Mouse (Mus musculus) neural tube, embryonic 11.5 days (tissue): Measurements from ENCODE around the gene Pdxk. TPM values are rescaled to one million over a fixed set of nuclear protein-coding genes. Genes with fewer than 3 reads are reported as not detected.
A peak's percentile ranks its signal among the peaks of the same experiment; 100 is the strongest.

Source experiments
- ATAC-seq: fragments of 200-750 bp; cut with Nextera tagmentation; 2 replicates; pipeline ENCODE4 v1.8.0; 2017; ENCODE audit warnings: moderate number of reproducible peaks, mild to moderate bottlenecking, moderate TSS enrichment, moderate library complexity; ENCODE audit not compliant: insufficient read depth, low FRiP score, low TSS enrichment
- DNase-seq: peaks from one replicate; pipeline ENCODE4 v3.0.0-alpha.2; 2015; ENCODE audit warnings: low spot score
- H3K27ac ChIP-seq: fragments of 300-500 bp; sonication (generic); 2 replicates; pipeline ENCODE4 v1.5.1; 2014; ENCODE audit warnings: low read depth, mild to moderate bottlenecking, low read length
- H3K27me3 ChIP-seq: fragments of 300-500 bp; sonication (generic); 2 replicates; pipeline ENCODE4 v1.6.1; 2014; ENCODE audit warnings: mild to moderate bottlenecking, low read length, mixed read lengths; ENCODE audit not compliant: control insufficient read depth, insufficient read depth
- H3K36me3 ChIP-seq: fragments of 300-500 bp; sonication (generic); 2 replicates; pipeline ENCODE4 v1.6.1; 2014; ENCODE audit warnings: mild to moderate bottlenecking, low read length, moderate library complexity, mixed read lengths; ENCODE audit not compliant: control insufficient read depth, insufficient read depth
- H3K4me1 ChIP-seq: fragments of 300-500 bp; sonication (generic); 2 replicates; pipeline ENCODE4 v1.6.1; 2014; ENCODE audit warnings: low read length, mixed read lengths; ENCODE audit not compliant: control insufficient read depth, insufficient read depth
- H3K4me2 ChIP-seq: fragments of 300-500 bp; sonication (generic); 2 replicates; pipeline ENCODE4 v1.6.1; 2014; ENCODE audit warnings: low read depth, mild to moderate bottlenecking, moderate library complexity
- H3K4me3 ChIP-seq: fragments of 300-500 bp; sonication (generic); 2 replicates; pipeline ENCODE4 v1.5.1; 2014; ENCODE audit warnings: low read depth, low read length
- H3K9ac ChIP-seq: fragments of 300-500 bp; sonication (generic); 2 replicates; pipeline ENCODE4 v1.6.1; 2014; ENCODE audit warnings: mild to moderate bottlenecking, low read length
- H3K9me3 ChIP-seq: fragments of 300-500 bp; sonication (generic); 2 replicates; pipeline ENCODE4 v1.6.1; 2016; ENCODE audit warnings: low read length; ENCODE audit not compliant: control insufficient read depth
- WGBS: fragments of 180-500 bp; shearing (Covaris S2); extraction: QIAGEN DNeasy Blood & Tissue Kit; methylation state at CpG from one replicate; pipeline ENCODE4 v1.1.7; 2014; 5-methylcytosine and 5-hydroxymethylcytosine counted together
- polyA plus RNA-seq: library from polyadenylated mRNA; unstranded; fragments of >200 nt; fragmentation: Nextera tagmentation; extraction: Ambion mirVana; gene quantifications from 2 replicates; pipeline ENCODE4 v1.2.1, GENCODE M21; 2014

Pdxk gene
- polyA plus RNA-seq, 1 experiment from 2014 or later: 6.9 TPM

GRCm38 (mm10) chr10:78450761-78451160, 14.0 kb downstream of the Pdxk start:
- H3K27ac ChIP-seq: no peak overlapping the region
- 93% methylated on average over 5 of the region's 5 CpGs for WGBS
- H3K9ac ChIP-seq: no peak overlapping the region
- no peak overlapping the region for H3K4me2 ChIP-seq
- H3K27me3 ChIP-seq: no peaks in the 10 kb centered on the region
- no peaks in the 10 kb centered on the region for H3K9me3 ChIP-seq
- H3K4me3 ChIP-seq: no peak overlapping the region
- no peak for DNase-seq
- no peaks in the 10 kb centered on the region for H3K4me1 ChIP-seq
- no peak for ATAC-seq
- H3K36me3 ChIP-seq: no peaks in the 10 kb centered on the region

GRCm38 (mm10) chr10:78447396-78447795, 17.4 kb downstream of the Pdxk start:
- H3K27me3 ChIP-seq: no peaks in the 10 kb centered on the region
- no peaks in the 10 kb centered on the region for H3K4me1 ChIP-seq
- DNase-seq (no peak), ATAC-seq (no peak)
- H3K4me3 ChIP-seq: no peak overlapping the region
- H3K9me3 ChIP-seq: no peaks in the 10 kb centered on the region
- no peak overlapping the region for H3K9ac ChIP-seq
- H3K27ac ChIP-seq: no peak overlapping the region
- 85% methylated on average over 3 of the region's 3 CpGs for WGBS
- no peaks in the 10 kb centered on the region for H3K36me3 ChIP-seq
- H3K4me2 ChIP-seq: no peak overlapping the region

- DNase-seq (no peak), ATAC-seq (no peak)
- 99% methylated on average over 3 of the region's 3 CpGs for whole genome bisulfite sequencing
- no peaks in the 10 kb centered on the region for H3K36me3 ChIP-seq
- no peak overlapping the region for H3K9ac ChIP-seq
- H3K4me1 ChIP-seq: no peaks in the 10 kb centered on the region
- H3K27me3 ChIP-seq: no peaks in the 10 kb centered on the region
- H3K4me3 ChIP-seq: no peak overlapping the region
- H3K9me3 ChIP-seq: no peaks in the 10 kb centered on the region
- H3K4me2 ChIP-seq: no peak overlapping the region
- no peak overlapping the region for H3K27ac ChIP-seq
Measured at GRCm38 (mm10) chr10:78446195-78446594, 18.6 kb downstream of the Pdxk start.

GRCm38 (mm10) chr10:78442292-78442691, 22.5 kb downstream of the Pdxk start:
- Histone ChIP-seq H3K9ac (no peak overlapping the region), H3K27me3 (no peaks in the 10 kb centered on the region), H3K4me3 (no peak overlapping the region), H3K36me3 (no peaks in the 10 kb centered on the region), H3K9me3 (no peaks in the 10 kb centered on the region), H3K27ac (no peak overlapping the region), H3K4me1 (no peaks in the 10 kb centered on the region), H3K4me2 (no peak overlapping the region)
- DNase-seq: no peak
- no peak for ATAC-seq
- 94% methylated on average over 3 of the region's 3 CpGs for WGBS

- 85% methylated on average over 5 of the region's 5 CpGs for WGBS
- Histone ChIP-seq H3K4me1 (no peaks in the 10 kb centered on the region), H3K4me3 (no peak overlapping the region), H3K9me3 (no peaks in the 10 kb centered on the region), H3K27me3 (no peaks in the 10 kb centered on the region), H3K36me3 (no peaks in the 10 kb centered on the region), H3K9ac (no peak overlapping the region), H3K4me2 (no peak overlapping the region), H3K27ac (no peak overlapping the region)
- no peak for ATAC-seq
- DNase-seq: no peak
Measured at GRCm38 (mm10) chr10:78441606-78442005, 23.2 kb downstream of the Pdxk start.

GRCm38 (mm10) chr10:78440812-78441211, 24.0 kb downstream of the Pdxk start:
- peak; percentile 29; the same call in 1 of the 2 replicates for ATAC-seq

GRCm38 (mm10) chr10:78439990-78440389, 24.8 kb downstream of the Pdxk start:
- H3K9me3 ChIP-seq: no peaks in the 10 kb centered on the region
- ATAC-seq: no peak
- no peaks in the 10 kb centered on the region for H3K27me3 ChIP-seq
- no peaks in the 10 kb centered on the region for H3K4me1 ChIP-seq
- H3K9ac ChIP-seq: no peak overlapping the region
- H3K4me2 ChIP-seq: no peak overlapping the region
- no peaks in the 10 kb centered on the region for H3K36me3 ChIP-seq
- H3K27ac ChIP-seq: no peak overlapping the region
- no peak for DNase-seq
- H3K4me3 ChIP-seq: no peak overlapping the region
- WGBS: 87% methylated on average over 7 of the region's 7 CpGs

More at GRCm38 (mm10) chr10:78440812-78441211, 24.0 kb downstream of the Pdxk start:
- Histone ChIP-seq H3K27ac (no peak overlapping the region), H3K4me1 (no peaks in the 10 kb centered on the region), H3K36me3 (no peaks in the 10 kb centered on the region), H3K4me3 (no peak overlapping the region), H3K9me3 (no peaks in the 10 kb centered on the region), H3K4me2 (no peak overlapping the region), H3K27me3 (no peaks in the 10 kb centered on the region), H3K9ac (no peak overlapping the region)
- 65% methylated on average over 9 of the region's 9 CpGs for WGBS
- peak; percentile 41 for DNase-seq

- H3K27ac ChIP-seq: no peak overlapping the region
Measured at GRCm38 (mm10) chr10:78439550-78439949, 25.2 kb downstream of the Pdxk start.

GRCm38 (mm10) chr10:78438094-78438493, 26.7 kb downstream of the Pdxk start:
- Histone ChIP-seq H3K36me3 (no peaks in the 10 kb centered on the region), H3K9me3 (no peaks in the 10 kb centered on the region), H3K27ac (no peak overlapping the region), H3K4me1 (no peaks in the 10 kb centered on the region), H3K4me2 (no peak overlapping the region), H3K9ac (no peak overlapping the region), H3K27me3 (no peaks in the 10 kb centered on the region), H3K4me3 (no peak overlapping the region)
- peak; percentile 75 for DNase-seq
- ATAC-seq: no peak
- 11% methylated on average over 5 of the region's 5 CpGs for WGBS

More at GRCm38 (mm10) chr10:78439550-78439949, 25.2 kb downstream of the Pdxk start:
- ATAC-seq (no peak), DNase-seq (peak; percentile 31)
- H3K4me1 ChIP-seq: no peaks in the 10 kb centered on the region
- H3K36me3 ChIP-seq: no peaks in the 10 kb centered on the region
- no peaks in the 10 kb centered on the region for H3K27me3 ChIP-seq
- H3K4me3 ChIP-seq: no peak overlapping the region
- no peak overlapping the region for H3K4me2 ChIP-seq
- no peak overlapping the region for H3K9ac ChIP-seq
- 65% methylated on average over 5 of the region's 5 CpGs for WGBS
- no peaks in the 10 kb centered on the region for H3K9me3 ChIP-seq
